Mouse (Mus musculus) retina, postnatal 1 day (tissue): Measurements from ENCODE around the gene Arhgef38.
A peak's percentile ranks its signal among the peaks of the same experiment; 100 is the strongest.

ENCODE experiments used
- DNase-seq: peaks from one replicate; pipeline ENCODE4 v3.0.0-alpha.2; 2012

The Arhgef38 gene

DNA sequence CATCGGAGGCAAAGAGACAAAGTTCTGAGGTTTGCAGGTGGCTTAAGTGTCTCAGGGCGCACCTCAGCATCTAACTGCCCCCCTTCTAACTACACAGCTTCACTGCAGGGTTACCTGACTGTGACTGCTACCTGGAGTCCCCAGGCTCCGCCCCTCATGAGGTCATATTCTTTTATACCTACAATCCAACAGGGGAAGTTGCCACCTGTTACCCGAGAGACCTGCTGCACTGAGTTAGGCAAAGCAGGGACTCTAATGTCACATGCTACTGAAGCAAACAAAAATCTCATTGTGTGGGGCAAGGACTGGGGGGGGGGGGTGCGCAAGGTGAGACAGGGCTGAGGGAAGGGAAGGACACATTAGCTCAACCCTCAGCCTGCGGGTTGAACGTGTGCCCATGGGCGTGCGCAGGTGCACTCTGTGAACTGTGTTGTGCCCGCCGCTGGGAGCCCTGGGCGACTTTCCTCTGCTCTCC is at the start of gene Arhgef38:
TSS of gene Arhgef38 (minus strand) at position 129 of the 475 bp plus-strand sequence.
- DNase-seq = no peak

DNA sequence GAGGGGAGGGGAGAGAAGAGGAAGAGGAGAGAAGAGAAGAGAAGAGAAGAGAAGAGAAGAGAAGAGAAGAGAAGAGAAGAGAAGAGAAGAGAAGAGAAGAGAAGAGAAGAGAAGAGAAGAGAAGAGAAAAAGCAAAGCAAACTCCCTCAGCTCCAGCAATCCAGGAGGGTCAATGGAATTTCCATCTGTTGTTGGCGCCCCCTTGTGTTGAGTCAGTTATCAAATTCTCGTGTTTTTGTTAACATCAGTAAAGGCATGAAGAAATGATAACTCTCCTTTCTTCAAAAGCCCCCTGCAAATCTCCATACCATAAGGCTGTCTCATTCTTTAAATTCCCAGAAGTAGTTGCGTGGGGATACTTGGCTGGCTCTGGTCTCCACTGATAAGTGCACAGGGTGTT is 37.1 kb upstream of the Arhgef38 start:
- DNase-seq = peak; percentile 76

DNA sequence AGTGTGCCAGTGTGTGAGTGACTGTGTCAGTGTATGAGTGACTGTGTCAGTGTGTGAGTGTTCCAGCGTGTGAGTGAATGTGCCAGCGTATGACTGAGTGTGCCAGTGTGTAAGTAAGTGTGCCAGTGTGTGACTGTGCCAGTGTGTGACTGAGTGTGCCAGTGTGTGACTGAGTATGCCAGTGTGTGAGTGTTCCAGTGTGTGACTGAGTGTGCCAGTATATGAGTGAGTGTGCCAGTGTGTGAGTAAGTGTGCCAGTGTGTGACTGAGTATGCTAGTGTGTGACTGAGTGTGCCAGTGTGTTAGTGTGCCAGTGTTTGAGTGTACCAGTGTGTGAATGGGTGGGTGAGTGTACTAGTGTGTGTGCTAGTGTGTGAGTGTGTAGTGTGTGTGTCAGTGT is 24.1 kb upstream of the Arhgef38 start:
- DNase-seq = no peak

DNA sequence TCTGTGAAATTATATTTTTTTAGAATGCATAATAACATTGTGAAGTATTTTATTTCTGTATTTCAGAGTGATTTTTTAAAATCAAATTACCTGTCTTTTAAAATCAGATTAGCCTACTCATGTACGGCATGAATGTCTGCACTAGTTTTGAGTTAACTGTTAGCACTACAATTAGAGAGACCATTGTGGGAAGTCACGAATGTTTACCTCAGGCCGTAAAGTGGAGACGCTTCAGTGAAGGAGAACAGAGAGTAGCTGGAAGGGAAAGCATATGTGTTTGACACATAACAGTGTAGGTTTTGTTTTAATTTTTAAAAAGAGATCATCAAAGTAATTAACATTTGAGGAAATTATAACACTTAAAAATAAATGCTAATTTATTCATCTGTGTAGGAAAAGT is 21.1 kb upstream of the Arhgef38 start:
- DNase-seq = no peak

DNA sequence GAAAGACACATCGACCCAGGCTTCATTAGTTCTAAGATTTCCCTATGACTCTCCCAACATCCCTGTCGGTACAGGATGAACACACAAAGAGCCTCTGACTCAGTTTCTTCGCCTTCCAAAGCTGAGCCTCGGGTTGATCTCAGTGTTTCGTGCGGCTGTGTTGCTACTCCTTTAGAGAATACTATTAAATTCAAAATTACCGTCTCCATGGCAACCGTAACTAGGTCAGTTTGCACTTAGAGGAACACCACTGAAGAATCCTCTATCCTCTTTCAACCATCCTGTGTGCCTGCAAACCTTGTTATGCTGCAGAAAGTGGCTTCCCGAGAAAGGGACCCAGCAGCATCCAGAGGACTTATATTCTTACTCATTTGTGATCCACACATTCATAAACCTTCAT is 9.3 kb upstream of the Arhgef38 start:
- DNase-seq = peak; percentile 62

DNA sequence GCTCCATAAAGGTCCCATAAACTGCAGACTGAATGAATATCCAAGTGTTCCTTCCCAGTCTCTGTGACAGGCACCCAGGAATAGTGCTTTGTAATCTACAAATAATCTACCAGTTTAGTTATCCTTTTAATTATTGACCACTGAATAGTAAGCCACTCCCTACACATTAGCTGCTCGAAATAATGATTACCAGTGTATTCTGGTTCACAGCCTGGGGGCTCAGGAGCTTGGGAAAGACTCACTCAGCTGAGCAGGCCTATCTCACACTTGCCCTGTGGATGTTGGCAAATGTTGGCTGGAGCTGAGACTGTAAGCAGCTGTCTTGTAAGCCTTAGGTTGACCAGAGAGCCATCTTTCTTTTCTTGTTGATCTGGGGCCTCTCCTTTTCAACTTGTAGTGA is 7.2 kb upstream of the Arhgef38 start:
- DNase-seq = no peak

DNA sequence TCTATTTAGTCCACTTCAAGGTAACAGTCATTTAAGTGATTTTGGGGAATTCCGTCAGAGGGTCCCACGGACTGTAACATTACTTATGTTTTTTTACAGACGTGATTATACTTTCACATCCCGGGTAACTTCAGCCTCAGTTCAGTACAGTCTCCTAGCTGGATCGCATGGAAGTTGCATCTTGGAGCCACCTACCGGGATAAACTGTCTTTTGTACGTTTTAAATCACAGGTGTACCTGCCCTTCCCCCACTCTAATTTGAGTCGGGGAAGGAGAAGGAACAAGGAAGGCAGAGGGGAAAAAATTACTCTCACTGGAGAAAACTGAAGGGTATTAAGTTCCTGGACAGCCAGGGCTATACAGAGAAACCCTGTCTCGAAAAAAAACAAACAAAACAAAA is 756 bp downstream of the Arhgef38 start:
- no peak for DNase-seq

DNA sequence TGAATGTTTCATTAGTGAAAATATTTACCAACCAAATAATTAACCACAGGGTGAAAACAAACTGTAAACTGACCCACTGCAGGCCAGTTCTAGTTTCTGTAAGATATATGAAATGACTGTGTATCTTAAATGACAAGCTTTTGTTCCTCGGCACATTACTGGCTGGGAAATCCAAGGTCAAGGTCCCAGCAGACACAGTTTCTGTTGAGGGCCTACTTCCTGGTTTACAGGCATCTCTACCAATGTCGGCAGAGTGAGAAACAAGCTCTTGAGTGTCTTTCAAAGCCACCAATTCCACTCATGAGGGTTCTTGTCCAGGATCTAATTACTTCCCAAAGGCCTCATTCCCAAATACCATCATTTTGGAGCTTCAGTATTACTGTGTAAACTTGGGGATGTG is 4.3 kb downstream of the Arhgef38 start:
- no peak for DNase-seq

DNA sequence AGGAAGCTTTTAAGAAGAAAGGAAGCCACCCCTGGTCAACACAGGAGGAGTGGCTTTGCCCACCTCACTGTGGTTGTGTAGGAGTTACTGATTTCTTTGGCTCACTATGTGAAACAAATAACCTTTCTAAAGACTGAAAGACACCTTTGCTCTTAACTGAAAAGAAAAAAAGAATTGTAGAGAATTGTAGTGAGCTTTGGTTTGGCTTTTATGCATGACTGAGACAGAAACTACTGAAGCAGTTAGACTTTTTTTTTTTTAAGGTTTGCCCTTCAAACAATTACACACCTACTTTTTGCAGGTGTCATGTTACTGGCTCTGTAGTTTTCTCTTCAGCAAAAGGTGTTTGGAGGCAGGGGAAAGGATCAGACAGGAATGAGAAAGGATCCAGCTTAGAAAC is 5.2 kb downstream of the Arhgef38 start:
- DNase-seq = no peak

DNA sequence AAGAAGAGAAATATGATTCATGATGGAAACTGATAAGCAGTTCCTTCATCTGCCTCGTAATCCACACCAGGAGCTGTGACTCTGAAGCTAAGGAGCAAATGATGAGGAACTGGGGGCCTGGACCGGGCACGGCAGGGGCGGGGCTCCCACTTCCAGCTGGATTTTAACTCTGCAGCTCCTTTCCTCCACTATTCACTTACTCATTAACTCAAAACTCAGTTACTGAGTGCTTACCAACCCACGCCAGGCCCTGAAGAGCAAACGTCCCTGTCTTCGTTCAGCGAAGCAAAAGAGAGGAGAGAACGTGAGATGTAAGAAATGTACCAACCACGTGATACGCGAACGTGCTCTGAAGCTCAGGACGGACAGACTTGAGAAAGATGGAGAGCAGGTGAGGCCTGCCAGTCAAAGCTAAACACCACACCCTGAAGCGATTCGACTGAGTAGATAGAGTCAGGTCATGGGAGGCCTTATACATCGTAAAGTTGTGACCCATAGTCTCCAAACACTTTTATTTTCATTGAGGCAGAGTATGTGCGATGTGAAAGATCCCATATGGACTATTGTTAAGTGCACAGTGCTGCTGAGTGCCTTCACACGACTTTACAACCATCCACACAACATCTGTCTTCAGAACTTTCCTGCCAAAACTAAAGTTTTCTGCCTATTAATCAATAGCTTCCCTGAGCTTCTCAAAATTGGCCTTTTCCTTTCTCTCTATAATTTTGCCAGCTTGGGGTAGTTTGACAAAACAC is 7.3 kb downstream of the Arhgef38 start:
- DNase-seq = no peak

DNA sequence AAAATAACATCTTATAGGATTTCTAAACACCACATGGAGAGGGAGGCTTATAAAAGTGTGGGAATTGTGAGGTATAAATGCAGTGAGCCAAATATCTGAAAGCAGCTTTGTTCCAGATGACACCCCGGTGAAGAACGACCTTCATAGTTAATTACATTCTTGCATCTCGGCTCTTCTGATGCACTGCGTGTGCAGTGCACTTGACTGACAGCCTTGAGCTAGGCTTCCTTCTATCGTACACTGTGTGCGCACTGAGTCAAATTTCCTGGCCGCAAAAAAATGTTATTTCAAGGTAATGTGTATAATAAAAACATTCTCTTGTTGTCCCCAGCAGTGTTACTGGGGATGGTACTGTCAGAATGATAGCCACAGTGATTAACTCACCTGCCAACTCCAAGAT is 16.2 kb downstream of the Arhgef38 start:
- no peak for DNase-seq

DNA sequence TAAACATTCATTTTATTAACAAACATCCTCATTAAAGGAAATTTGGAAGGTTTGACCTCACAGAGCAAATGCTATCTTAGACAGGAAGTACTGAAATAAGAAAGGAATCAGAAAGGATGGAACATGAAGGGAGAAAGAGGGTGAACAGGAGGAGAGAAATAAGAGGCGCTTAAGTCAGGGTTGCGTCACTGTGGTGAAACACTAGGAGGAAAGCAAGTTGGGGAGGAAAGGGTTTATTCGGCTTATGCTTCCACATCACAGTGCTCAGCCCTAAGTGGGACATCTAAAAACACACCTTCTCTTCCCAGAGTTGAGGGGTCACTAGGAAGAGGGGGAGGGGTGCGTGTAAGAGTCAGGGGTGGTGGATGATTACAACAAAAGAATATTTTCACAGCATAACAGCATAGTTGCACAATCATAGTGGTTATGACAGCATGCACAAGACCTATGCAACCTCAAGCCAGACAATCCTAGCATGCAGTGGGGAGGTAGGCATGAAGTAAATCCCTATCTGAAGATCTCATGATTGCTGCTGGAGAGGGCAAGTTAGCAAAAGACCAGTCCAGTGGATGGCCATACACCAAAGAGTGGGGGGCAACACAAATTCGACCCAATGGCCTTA is 19.4 kb downstream of the Arhgef38 start:
- DNase-seq = no peak

DNA sequence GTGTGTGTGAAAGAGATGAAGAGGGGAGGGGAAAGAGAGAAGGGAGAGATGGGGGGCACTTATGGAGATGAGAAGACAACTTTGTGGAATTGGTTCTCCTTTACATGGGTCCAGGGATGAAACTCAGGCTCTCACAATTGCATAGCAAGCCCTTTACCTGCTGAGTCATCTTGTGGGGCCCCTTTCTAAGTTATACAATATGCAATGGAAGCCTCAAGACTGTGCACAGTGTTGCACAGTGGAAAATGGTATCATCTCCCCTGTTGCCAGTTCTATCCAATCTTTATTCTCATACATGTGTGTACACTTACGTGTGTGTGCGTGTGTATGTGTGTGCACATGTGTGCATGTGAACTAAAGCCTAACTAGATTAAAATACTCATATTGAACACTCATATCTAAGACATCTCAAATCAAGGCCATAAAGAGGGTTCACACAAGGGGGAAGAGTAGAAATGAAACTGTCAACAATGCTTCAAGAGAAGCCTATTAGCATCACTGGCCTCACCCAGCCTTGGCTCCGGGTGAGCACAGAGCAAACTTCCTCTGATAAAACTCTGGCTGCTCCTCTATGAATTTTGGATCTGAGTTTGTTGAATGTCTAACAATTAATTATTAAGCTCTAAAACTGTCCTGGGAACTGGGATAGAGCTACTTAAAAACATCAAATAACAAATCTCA is 21.2 kb downstream of the Arhgef38 start:
- DNase-seq = no peak

DNA sequence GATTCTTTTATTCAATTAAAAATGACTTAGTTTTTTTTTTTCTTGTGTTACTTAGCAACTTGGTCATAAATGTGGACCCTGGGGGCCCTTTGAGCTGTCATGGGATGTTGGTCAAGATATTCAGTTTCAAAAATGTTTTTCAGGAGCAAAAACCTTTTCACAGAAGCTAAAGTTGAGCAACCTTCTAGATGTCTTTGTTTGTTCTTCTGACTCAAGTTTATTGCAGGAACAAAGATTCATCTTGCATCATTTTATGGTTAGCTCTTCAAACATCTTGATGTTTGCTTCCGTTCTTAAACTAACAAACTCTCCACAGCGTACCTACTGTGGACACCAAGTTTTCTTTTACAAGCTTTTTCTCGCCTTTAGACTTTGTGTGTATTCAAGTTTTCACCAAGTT is 23.4 kb downstream of the Arhgef38 start:
- DNase-seq = no peak

DNA sequence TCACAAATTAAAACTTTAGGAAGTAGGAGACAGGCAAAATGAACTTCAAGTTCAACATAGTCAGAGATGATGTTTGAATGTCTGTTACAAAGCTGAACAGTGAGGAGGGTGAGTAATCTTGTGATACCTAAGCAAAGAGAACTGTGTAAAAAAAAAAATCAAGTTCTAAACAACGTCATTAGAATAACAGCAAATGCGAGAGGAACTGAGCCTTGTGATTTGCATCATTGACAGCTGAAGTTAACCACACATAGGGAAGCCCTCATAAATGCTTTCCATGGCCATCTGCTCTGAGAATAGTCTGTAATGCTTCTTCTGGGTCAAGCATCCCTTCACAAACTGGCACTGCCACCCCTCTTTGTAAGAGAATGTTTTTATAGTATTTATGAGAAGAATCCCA is 31.0 kb downstream of the Arhgef38 start:
- DNase-seq = no peak

DNA sequence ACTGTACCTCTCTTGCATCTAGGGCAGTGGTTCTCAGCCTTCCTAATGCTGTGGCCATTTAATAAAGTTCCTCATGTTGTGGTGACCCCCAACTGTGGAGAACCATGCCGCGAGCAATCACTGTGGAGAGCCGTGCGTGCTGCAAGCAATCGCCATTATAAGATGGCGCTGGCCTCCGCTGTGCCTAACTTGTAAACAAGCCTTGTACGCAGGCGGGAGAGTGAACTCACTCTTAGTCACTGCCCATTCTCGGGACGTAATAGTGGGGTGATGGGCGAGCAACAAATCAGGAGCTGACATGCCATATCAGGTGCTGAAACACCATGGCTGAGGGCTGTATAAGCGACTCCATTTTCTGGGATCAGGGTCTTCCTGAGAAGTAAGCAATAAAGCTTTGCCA is 32.6 kb downstream of the Arhgef38 start:
- no peak for DNase-seq

DNA sequence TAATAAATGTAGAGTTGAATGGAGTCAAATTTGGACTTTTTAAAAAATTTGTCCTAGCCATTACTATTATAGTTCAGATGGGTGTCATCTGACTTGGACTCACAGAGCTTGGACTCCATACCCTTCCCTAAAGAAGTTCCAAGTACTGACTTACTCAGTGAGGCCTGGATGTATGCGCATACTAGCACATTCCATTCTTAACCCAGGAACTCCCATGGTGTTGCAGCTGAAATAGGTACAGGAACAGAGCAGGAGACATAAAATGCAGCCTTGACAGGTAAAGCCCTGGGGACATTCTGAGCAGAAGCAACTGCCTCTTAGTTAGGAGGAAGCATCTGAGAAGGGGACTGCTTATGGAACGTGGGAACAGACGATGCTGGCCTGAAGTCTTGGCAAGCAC is 45.8 kb downstream of the Arhgef38 start:
- DNase-seq = no peak

DNA sequence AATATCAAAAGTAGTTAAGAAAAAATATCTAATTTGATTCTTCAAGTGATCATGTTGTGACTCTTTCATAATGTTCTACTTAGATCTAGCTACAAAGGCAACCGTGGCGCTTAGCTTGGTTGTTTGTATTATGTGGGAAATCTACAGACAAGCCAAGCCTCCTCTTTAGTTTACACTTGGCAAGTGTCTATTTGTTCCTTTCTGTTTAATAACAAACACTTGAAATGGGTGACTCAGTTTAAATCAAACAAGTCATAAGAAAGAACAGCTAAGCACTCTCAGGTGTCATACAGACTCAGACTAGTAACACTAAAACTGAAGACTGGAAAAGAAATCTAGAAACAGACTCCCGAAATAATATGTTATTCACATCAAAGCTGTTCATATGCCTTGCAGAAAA is 47.2 kb downstream of the Arhgef38 start:
- DNase-seq = no peak

DNA sequence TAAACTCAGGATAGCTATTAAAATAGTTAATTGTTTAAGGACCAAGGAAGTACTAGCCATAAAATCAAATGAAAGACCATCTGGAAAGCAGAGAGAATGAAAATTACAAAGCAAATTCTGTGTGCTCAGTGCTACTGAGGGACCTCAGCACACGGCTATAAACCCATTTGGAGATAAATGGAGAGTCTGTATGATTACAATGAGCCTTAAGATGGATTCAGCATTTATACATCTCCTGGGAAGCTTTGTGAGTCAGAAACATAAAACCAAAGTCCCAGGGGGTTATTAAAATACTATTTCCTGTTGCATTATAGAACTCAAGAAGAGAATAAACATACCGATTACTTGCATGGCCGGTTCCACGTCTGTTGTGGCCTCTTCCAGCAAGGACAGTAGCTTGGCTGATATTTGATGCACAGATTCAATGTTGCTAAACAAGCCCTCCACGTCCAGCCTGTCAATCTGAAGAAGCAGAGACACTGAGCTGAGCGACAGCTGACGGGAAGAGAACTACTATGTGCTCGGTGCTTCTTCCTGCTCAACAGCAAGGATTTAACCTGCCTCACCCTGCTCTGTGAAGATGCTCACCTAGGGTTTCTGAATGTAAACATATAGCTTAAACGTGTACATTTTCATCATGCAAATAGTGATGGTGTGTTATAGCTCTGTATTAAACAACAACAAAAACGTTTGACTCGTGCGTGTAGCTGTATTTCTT is 58.6 kb downstream of the Arhgef38 start:
- no peak for DNase-seq

DNA sequence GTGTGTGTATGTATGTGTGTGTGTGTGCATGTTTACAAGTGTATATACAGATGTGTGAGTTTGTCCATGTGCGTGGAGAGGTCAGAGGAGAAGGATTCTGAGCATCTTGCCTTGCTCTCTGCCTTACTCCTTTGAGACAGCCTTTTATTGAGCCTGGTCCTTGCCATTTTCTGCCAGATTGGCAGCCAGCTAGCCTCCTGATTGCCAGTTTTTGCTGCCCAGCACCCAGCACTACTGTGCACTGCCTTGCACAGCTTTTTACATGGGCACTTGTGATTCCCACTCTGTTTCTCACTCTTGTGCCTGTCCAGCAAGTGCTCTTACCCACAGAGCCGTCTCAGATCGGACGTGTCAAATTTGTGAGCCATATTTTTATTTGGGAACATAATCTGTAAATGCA is 62.5 kb downstream of the Arhgef38 start:
- no peak for DNase-seq

DNA sequence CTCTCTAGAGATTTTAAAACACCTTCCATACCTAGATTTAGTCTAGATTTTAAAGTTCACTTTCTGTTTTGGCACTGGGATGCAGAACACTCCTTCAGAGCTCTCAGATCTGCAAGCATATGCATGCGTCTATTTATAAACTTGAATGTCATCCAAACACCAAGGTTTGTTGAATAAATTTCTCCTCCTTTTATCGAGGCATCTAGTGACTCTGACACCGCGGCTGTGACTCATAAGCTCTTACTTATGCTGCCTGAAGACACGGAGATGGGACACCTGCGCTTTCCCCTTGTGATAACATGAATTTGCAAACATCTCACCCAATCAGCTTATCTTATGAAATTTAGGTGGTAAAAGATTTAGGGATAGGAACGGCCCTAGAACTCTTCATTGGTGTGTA is 65.0 kb downstream of the Arhgef38 start:
- DNase-seq = no peak

DNA sequence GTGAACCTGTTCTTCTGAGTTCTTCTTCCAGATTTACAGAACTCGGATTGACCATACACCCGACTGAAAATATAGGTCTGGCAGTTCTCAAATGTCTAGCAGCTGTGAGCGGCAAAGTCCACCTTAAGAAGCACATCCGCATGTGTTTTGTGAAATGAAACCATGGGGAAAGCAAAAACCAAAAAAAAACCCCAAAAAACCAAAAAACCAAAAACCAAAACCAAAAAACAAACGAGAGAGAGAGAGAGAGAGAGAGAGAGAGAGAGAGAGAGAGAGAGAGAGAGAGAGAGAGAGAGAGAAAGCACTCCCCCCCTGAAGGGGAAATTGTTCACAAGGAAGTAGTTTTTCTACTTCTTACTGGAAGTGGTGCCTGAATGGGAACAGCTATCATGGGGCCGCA is 67.2 kb downstream of the Arhgef38 start:
- no peak for DNase-seq

DNA sequence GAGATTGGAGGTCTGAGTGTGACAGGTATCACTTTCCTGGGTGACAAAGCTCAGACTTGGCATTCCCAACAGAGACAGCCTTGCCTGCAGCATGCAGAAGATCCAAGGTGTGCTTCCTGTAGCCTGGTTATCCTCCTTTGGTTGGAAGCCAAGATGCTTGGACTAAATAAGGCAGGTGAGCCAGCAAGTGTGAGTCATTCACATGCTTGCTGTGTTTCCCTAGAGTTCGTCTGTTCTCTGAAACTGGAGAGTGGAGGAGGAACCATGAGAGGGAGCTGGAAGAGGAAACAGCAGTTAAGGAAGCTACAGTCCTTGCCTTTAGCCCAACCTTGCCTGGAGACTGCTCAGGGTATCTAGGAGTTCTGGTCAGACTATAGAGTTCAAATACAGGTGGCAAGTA is 69.6 kb downstream of the Arhgef38 start:
- DNase-seq = no peak
